Mouse (Mus musculus) stomach, embryonic 14.5 days (tissue): ENCODE measurements around the gene Shb. TPM values are rescaled to one million over a fixed set of nuclear protein-coding genes. Genes with fewer than 3 reads are reported as not detected.

ENCODE experiments used
- ATAC-seq: fragments of 200-750 bp; cut with Nextera tagmentation; 2 replicates; pipeline ENCODE4 v1.8.0; 2017; ENCODE audit warnings: low read depth, moderate TSS enrichment; ENCODE audit not compliant: insufficient number of reproducible peaks, insufficient read depth, low FRiP score
- H3K27ac ChIP-seq: fragments of 300-500 bp; sonication (generic); 2 replicates; pipeline ENCODE4 v1.5.1; 2014; ENCODE audit warnings: mild to moderate bottlenecking, low read length, moderate library complexity, mixed read lengths
- H3K27me3 ChIP-seq: fragments of 300-500 bp; sonication (generic); 2 replicates; pipeline ENCODE4 v1.6.1; 2014; ENCODE audit warnings: low read length, control low read depth, mixed read lengths; ENCODE audit not compliant: control insufficient read depth, insufficient read depth
- H3K36me3 ChIP-seq: fragments of 300-500 bp; sonication (generic); 2 replicates; pipeline ENCODE4 v1.6.1; 2014; ENCODE audit warnings: mild to moderate bottlenecking, control low read depth, low read length, moderate library complexity, mixed read lengths; ENCODE audit not compliant: control insufficient read depth, insufficient read depth
- H3K4me1 ChIP-seq: fragments of 300-500 bp; sonication (generic); 2 replicates; pipeline ENCODE4 v1.6.1; 2014; ENCODE audit warnings: low read length, control low read depth, mixed read lengths; ENCODE audit not compliant: control insufficient read depth, insufficient read depth
- H3K4me2 ChIP-seq: fragments of 300-500 bp; sonication (generic); replicated peaks from 2 replicates; pipeline ENCODE4 v1.6.1; 2014; ENCODE audit warnings: low read depth, low read length, control low read depth
- H3K4me3 ChIP-seq: fragments of 300-500 bp; sonication (generic); 2 replicates; pipeline ENCODE4 v1.5.1; 2014; ENCODE audit warnings: low read depth, low read length, control low read depth
- H3K9ac ChIP-seq: fragments of 300-500 bp; sonication (generic); replicated peaks from 2 replicates; pipeline ENCODE4 v1.6.1; 2014; ENCODE audit warnings: low read depth, mild to moderate bottlenecking, control low read depth, low read length, moderate library complexity, mixed read lengths
- H3K9me3 ChIP-seq: fragments of 300-500 bp; sonication (generic); 2 replicates; pipeline ENCODE4 v1.6.1; 2016; ENCODE audit warnings: low read depth, low read length, control low read depth; ENCODE audit not compliant: control insufficient read depth
- WGBS: fragments of 180-500 bp; shearing (Covaris S2); extraction: QIAGEN DNeasy Blood & Tissue Kit; methylation state at CpG from one replicate; pipeline ENCODE4 v1.1.7; 2014; 5-methylcytosine and 5-hydroxymethylcytosine counted together
- polyA plus RNA-seq: library from polyadenylated mRNA; unstranded; fragments of >200 nt; fragmentation: Nextera tagmentation; extraction: Ambion mirVana; gene quantifications from 2 replicates; pipeline ENCODE4 v1.2.1, GENCODE M21; 2014

The Shb gene
- 4.4 and 5.2 TPM in 2 replicates for polyA plus RNA-seq

DNA sequence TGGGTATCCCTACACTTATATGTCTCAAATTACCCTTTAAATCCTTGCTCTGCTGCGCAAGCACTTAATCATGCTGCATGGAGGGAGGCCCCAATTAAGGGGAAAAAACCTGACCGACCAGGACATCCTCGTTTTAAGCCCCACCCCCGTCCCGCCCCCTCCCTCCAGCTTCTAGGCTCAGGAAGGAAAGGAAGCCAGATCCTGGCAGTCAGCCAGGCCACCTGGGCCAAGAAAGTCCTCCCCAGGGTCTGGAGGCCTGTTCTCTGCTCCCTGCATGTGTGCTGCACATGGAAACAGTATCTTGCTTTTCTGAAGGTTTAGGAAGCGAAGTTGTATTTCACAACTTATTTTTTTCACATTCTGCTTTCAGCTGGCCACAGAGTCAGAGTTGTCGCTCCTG lies at the start of gene Shb:
Shb (minus strand) TSS at position 96 of the 400 bp plus-strand sequence.
- peak within 1 kb of the TSS; percentile 95; the same call in 1 of the 2 replicates for H3K27ac ChIP-seq
- WGBS, result 4% methylated on average over 7 of the region's 7 CpGs
- H3K27me3 ChIP-seq, result no peaks in the 10 kb centered on the region
- no peaks in the 10 kb centered on the region for H3K9me3 ChIP-seq
- no peaks in the 10 kb centered on the region for H3K36me3 ChIP-seq
- ATAC-seq, result peak; percentile 29
- no peak within 1 kb of the TSS for H3K9ac ChIP-seq
- peak within 1 kb of the TSS; percentile 84 for H3K4me3 ChIP-seq
- H3K4me1 ChIP-seq, result peaks cover 30% of the 10 kb centered on the region
- H3K4me2 ChIP-seq, result peak within 1 kb of the TSS; percentile 97

DNA sequence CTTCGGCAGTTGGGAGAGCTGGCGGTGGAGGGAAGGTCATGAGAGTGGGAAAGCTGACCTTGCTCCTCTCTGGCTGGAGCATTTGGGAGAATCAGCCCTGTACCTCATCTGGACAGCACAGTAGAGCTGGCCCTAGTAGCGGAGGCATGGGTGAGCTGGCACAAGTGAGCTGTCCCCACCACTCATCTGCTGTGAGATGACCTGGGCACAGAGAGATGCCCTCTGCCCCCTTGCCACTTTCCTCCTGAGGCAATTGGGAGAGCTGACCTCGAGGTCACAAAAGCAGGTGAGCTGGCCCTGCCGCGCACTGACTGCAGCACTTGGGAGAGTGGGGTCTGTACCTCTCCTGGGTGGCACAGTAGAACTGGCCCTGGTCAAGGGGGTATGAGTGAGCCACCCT lies 48.8 kb upstream of the Shb start:
- H3K27me3 ChIP-seq, result no peaks in the 10 kb centered on the region
- WGBS, result 84% methylated on average over 6 of the region's 6 CpGs
- no peak; the same call in 1 of the 2 replicates for ATAC-seq

DNA sequence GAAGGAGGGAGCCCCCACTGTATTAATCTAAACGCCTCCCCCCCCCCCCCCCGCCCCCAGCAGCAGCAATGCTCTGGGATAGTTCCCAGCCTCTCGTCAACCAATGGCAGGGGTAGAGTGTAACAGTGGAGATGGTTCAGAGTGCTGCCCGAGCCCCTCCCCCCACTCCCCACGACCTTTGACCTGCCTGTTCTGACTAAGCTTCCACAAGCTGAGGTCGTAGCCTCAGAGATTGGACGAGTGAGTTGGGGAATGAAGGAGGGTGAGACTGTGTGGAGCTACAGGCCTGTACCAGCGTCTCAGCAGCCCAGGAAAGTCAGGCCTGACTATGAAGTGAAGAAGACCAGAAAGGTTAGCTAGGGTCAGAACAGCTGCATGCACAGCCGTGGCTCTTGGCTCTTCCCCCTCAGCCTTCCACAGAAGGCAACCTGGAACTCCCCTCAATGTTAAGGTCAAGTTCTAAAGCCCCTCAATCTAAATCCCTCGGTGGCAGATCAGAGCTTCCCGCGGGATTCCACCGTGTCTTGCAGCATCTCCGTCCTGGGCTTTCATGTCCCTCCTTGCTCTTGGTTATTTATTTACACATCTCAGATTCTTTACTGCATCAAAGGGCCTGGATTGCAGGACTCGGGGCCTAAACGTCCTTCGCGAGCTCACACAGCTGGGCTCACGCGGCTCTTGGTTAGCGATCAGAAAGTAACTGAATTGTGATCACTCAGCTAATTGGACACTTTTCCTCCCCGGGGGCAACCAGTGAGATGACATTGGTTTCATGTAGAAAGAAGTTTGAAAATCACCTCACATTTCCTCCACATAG lies 46.5 kb upstream of the Shb start:
- no peak overlapping the region for H3K27ac ChIP-seq
- WGBS, result 26% methylated on average over 21 of the region's 22 CpGs
- H3K9ac ChIP-seq, result no peak overlapping the region
- H3K4me3 ChIP-seq, result no peak overlapping the region
- peaks cover 5% of the 10 kb centered on the region; the same call in 1 of the 2 replicates for H3K4me1 ChIP-seq
- no peaks in the 10 kb centered on the region for H3K27me3 ChIP-seq
- no peak overlapping the region for H3K4me2 ChIP-seq
- H3K36me3 ChIP-seq, result no peaks in the 10 kb centered on the region
- no peaks in the 10 kb centered on the region for H3K9me3 ChIP-seq
- ATAC-seq, result no peak

More for the DNA sequence above, 48.8 kb upstream of the Shb start:
- Histone ChIP-seq H3K36me3 (no peaks in the 10 kb centered on the region), H3K4me2 (no peak overlapping the region), H3K9me3 (no peaks in the 10 kb centered on the region), H3K9ac (no peak overlapping the region), H3K27ac (no peak overlapping the region), H3K4me1 (0 out of 2 replicates have a peak, but pooled peaks cover 3% of the 10 kb centered on the region), H3K4me3 (no peak overlapping the region)

DNA sequence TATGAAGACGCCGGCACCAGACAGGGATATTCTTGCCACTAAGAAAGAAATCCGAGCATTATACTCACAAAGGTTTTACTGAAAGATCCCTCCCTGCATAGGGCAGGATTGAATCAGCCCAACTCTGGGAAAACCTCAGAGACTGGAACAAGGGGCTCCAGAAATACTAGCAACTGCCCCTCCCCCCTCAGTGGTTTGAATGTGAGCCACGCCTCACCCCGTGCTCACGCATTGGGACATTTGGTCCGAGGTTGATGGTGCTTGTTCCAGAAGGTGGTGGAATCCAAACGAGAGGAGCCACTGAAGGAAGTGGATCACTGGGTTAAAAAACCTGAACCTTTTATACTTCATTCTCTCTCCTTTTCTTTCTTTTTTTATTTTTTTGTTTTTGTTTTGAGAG lies 45.4 kb upstream of the Shb start:
- Histone ChIP-seq H3K9ac (no peak overlapping the region), H3K27ac (no peak overlapping the region), H3K27me3 (no peaks in the 10 kb centered on the region), H3K4me2 (no peak overlapping the region), H3K9me3 (no peaks in the 10 kb centered on the region), H3K36me3 (no peaks in the 10 kb centered on the region), H3K4me1 (peaks cover 5% of the 10 kb centered on the region; the same call in 1 of the 2 replicates), H3K4me3 (no peak overlapping the region)
- ATAC-seq, result no peak
- 28% methylated on average over 8 of the region's 8 CpGs for WGBS

DNA sequence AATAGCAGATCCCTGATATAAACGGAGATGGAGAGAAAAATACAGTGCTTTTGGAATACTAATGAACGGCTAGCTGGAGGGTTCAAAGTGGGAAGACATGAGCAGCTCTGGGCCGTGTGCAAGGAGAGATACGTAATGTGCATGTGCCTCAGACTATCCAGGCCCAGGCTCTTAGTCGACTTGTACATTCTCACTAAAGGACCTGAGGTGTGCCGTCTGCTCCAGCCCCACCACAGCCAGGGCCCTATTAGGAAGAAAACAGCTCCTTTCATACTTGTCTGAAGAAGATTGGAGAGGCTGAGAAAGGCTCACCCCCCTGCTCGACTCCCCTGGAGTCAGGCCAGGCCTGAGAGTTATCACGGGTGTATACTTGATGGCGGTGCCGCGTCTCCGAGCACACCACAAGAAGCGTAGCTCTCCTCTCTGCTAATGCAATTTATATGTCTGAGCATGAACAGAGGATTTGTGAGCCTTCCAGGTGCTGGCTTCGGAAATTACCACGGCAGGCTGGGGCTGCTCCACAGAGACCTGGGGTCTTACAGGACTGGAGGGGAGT lies 42.4 kb upstream of the Shb start:
- H3K27me3 ChIP-seq, result no peaks in the 10 kb centered on the region
- H3K36me3 ChIP-seq, result no peaks in the 10 kb centered on the region
- H3K9me3 ChIP-seq, result no peaks in the 10 kb centered on the region
- 49% methylated on average over 15 of the region's 15 CpGs for WGBS
- peak overlapping the region; percentile 44; the same call in 1 of the 2 replicates for H3K27ac ChIP-seq
- no peak for ATAC-seq
- H3K4me1 ChIP-seq, result peaks cover 5% of the 10 kb centered on the region; the same call in 1 of the 2 replicates
- H3K4me2 ChIP-seq, result no peak overlapping the region
- H3K4me3 ChIP-seq, result no peak overlapping the region
- no peak overlapping the region for H3K9ac ChIP-seq

DNA sequence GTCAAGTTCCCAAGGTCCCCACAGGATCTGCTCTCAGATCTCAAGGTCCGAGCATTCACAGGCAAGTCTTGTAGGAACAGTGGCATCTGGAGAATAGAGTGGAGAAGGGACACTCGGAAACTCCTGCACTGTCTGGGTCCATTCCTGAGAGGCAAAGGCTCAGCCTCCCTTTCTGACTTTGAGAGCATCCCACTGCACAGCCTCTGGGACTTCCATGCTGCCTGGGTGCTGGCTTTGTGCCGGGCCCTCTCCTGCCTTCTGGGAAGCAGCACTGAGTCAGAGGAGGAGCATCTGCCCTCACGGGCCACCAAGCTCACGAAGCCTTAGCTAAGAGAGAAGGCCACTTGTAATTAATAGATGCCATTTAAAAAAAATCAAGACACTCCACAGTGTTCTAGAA lies 37.3 kb upstream of the Shb start:
- H3K4me2 ChIP-seq, result no peak overlapping the region
- WGBS, result 64% methylated on average over 5 of the region's 5 CpGs
- H3K27me3 ChIP-seq, result no peaks in the 10 kb centered on the region
- H3K4me1 ChIP-seq, result no peaks in the 10 kb centered on the region; the same call in 1 of the 2 replicates
- H3K27ac ChIP-seq, result no peak overlapping the region
- H3K36me3 ChIP-seq, result no peaks in the 10 kb centered on the region
- ATAC-seq, result no peak
- H3K9ac ChIP-seq, result no peak overlapping the region
- no peak overlapping the region for H3K4me3 ChIP-seq
- H3K9me3 ChIP-seq, result no peaks in the 10 kb centered on the region

DNA sequence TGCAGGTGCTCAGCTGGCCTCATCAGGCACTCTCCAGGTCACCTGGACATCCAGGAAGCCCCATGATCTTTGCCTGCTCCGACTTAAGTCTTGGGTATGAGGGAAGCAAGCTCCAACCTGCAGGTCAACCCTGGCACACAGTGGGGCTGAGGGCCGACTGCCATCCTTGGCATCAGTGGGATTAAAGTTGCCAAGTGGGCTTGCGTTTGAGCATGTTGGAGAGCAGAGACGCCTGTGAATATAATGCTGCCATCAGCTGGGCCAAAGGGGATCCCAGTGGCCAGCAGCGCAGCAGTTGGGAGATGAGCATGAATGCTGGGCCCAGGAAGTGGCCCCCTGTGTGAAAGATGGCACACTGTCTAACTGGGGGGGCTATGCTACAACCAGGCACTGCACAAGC lies 25.9 kb upstream of the Shb start:
- ATAC-seq, result no peak
- no peak overlapping the region for H3K27ac ChIP-seq
- WGBS, result 89% methylated on average over 5 of the region's 5 CpGs
- H3K4me1 ChIP-seq, result no peaks in the 10 kb centered on the region
- no peaks in the 10 kb centered on the region for H3K9me3 ChIP-seq
- H3K4me3 ChIP-seq, result no peak overlapping the region
- H3K4me2 ChIP-seq, result no peak overlapping the region
- no peaks in the 10 kb centered on the region for H3K27me3 ChIP-seq
- H3K36me3 ChIP-seq, result no peaks in the 10 kb centered on the region
- no peak overlapping the region for H3K9ac ChIP-seq

DNA sequence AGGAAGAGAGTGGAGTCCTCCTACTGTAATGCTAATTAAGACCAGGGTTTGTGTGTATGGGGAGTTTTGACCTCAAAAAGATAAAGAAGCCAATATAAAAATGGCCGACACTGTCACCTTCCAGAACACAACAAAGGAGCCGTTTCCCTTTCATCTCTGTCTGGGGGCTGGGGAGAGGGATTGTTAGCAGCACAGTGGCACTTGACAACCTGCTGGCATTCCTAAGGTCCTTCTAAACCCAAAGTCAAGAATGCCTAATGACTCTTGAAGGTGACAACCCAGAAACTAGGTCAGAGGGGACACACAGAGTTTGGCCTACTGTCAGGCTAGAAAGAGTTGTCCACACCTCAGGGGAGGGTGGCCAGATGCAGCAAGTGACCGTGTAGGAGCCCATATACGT lies 20.3 kb upstream of the Shb start:
- 36% methylated on average over 4 of the region's 4 CpGs for WGBS

More for the DNA sequence above, 20.3 kb upstream of the Shb start:
- Histone ChIP-seq H3K4me3 (no peak overlapping the region), H3K36me3 (no peaks in the 10 kb centered on the region), H3K9me3 (no peaks in the 10 kb centered on the region), H3K27ac (no peak overlapping the region), H3K4me1 (no peaks in the 10 kb centered on the region), H3K27me3 (no peaks in the 10 kb centered on the region), H3K9ac (no peak overlapping the region), H3K4me2 (no peak overlapping the region)
- ATAC-seq, result no peak
